Mouse (Mus musculus) cerebellum, adult 2 months (tissue): ENCODE results near the gene 4930432K21Rik.

Experiments used
- CTCF ChIP-seq: fragments of 200-500 bp; IDR thresholded peaks from 2 replicates; pipeline ENCODE4 v1.5.1; 2011; ENCODE audit warnings: low read depth, mild to moderate bottlenecking, control low read depth, low read length, moderate library complexity, borderline replicate concordance; ENCODE audit not compliant: insufficient read depth
- POLR2A ChIP-seq: fragments of 200-500 bp; IDR thresholded peaks from 2 replicates; pipeline ENCODE4 v1.6.1; 2011; ENCODE audit warnings: low read length, control low read depth, borderline replicate concordance; ENCODE audit not compliant: insufficient read depth

DNA sequence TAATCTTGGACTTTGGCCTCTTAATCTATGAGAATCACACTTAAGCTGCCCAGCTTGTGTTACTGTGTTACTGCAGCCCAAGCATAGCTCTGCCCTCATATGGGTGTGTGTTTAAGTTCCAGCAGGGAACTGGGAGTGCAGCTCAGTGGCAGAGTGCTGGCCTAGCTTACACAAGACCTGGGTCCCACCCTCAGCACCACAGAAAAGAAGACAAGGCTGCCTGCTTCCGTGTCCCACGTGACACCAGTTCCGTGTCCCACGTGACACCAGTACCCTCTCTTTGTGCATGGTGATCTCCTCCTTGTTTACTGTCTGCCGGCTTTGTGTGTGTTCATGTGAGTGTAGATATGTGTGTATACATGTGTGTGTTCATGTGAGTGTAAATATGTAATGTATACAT is 70.3 kb downstream of the 4930432K21Rik start:
- TF ChIP-seq CTCF = no peak
- TF ChIP-seq POLR2A = no peak
